Mouse (Mus musculus) C2C12 (cell line): ENCODE measurements around the gene Mpv17.

ENCODE experiments used
- CEBPB ChIP-seq: IDR thresholded peaks from one replicate; pipeline ENCODE4 v1.6.1; 2011; ENCODE audit warnings: low read depth, mild to moderate bottlenecking, control low read depth, moderate library complexity
- CTCF ChIP-seq: IDR thresholded peaks from one replicate; pipeline ENCODE4 v1.5.1; 2011; ENCODE audit not compliant: control insufficient read depth, insufficient read depth, insufficient read length
- MAX ChIP-seq: IDR thresholded peaks from one replicate; pipeline ENCODE4 v1.6.1; 2011; ENCODE audit warnings: mild to moderate bottlenecking, control low read depth
- USF1 ChIP-seq: IDR thresholded peaks from one replicate; pipeline ENCODE4 v1.6.1; 2011; ENCODE audit warnings: low read depth, mild to moderate bottlenecking, control low read depth, moderate library complexity

DNA sequence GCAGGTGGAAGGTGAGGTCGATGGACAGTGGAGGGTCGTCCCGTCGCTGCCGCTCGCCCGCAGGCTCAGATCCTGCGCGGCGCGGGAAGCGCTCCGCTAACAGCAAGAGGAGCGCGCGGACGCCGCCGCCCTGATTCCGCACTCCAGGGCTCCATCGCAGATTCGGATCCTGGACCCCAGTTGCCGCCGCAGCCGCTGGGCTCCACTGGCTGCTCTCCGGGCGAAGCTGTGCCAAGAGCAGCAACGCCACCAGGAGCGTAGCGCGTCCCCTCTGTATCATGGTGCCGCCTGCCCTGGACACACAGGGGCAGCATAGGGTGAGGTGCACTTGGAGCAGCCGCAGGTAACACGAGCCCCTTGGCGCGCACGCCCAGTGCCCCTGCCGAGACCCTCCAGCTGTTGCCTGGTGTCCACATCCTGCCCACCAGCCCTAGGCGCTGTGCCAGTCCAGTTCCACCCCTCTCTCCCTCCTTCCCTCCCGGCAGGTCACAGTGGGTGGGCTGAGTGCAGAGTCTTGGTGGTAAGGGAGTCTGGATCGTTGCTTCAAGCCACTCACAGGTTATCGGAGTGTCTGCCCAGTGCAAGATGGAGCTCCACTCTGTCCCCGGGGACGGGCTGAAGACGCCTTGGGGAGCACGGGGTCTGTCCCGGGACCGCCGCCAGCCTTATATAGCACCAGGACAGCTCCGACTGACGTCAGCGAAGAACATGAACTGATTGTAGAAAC, 15.6 kb downstream of the Mpv17 start, which contains the start of gene Ucn:
- TF ChIP-seq USF1: no peak
- no peak for TF ChIP-seq MAX
- no peak for TF ChIP-seq CTCF
- TF ChIP-seq CEBPB: no peak
